Mouse (Mus musculus) intestine, embryonic 14.5 days (tissue): ENCODE measurements at regions not wholly inside any gene's neighbourhood (a gene's known extent, or its start where the extent isn't known, plus 50 kb on each side); places are given as distances from the start of the nearest gene placed in this dataset.
A peak's percentile ranks its signal among the peaks of the same experiment; 100 is the strongest.

Experiments used
- ATAC-seq: fragments of 200-750 bp; cut with Nextera tagmentation; replicated peaks from 2 replicates; pipeline ENCODE4 v1.8.0; 2017; ENCODE audit warnings: low read depth, moderate number of reproducible peaks, moderate TSS enrichment, moderate library complexity; ENCODE audit not compliant: low FRiP score, low TSS enrichment
- DNase-seq: peaks from one replicate; pipeline ENCODE4 v3.0.0-alpha.2; 2018; ENCODE audit warnings: low spot score
- H3K27ac ChIP-seq: fragments of 300-500 bp; sonication (generic); 2 replicates; pipeline ENCODE4 v1.5.1; 2014; ENCODE audit warnings: low read depth, mild to moderate bottlenecking, control low read depth
- H3K27me3 ChIP-seq: fragments of 300-500 bp; sonication (generic); replicated peaks from 2 replicates; pipeline ENCODE4 v1.6.1; 2014; ENCODE audit warnings: low read length, control low read depth; ENCODE audit not compliant: control insufficient read depth, insufficient read depth
- H3K36me3 ChIP-seq: fragments of 300-500 bp; sonication (generic); 2 replicates; pipeline ENCODE4 v1.6.1; 2014; ENCODE audit warnings: low read length, control low read depth; ENCODE audit not compliant: control insufficient read depth, insufficient read depth
- H3K4me1 ChIP-seq: fragments of 300-500 bp; sonication (generic); replicated peaks from 2 replicates; pipeline ENCODE4 v1.6.1; 2014; ENCODE audit warnings: low read length, control low read depth, mixed read lengths; ENCODE audit not compliant: control insufficient read depth, insufficient read depth
- H3K4me2 ChIP-seq: fragments of 300-500 bp; sonication (generic); 2 replicates; pipeline ENCODE4 v1.6.1; 2014; ENCODE audit warnings: low read length
- H3K4me3 ChIP-seq: fragments of 300-500 bp; sonication (generic); 2 replicates; pipeline ENCODE4 v1.5.1; 2014; ENCODE audit warnings: low read depth, low read length, control low read depth, mixed read lengths
- H3K9ac ChIP-seq: fragments of 300-500 bp; sonication (generic); 2 replicates; pipeline ENCODE4 v1.6.1; 2014; ENCODE audit warnings: mild to moderate bottlenecking, low read length
- H3K9me3 ChIP-seq: fragments of 300-500 bp; sonication (generic); 2 replicates; pipeline ENCODE4 v1.6.1; 2016; ENCODE audit warnings: low read length, control low read depth; ENCODE audit not compliant: control insufficient read depth
- WGBS: fragments of 180-500 bp; shearing (Covaris S2); extraction: QIAGEN DNeasy Blood & Tissue Kit; methylation state at CpG from one replicate; pipeline ENCODE4 v1.1.7; 2014; 5-methylcytosine and 5-hydroxymethylcytosine counted together

GRCm38 (mm10) chr9:33822574-33823394, 662.9 kb upstream of the Kirrel3 start:
- no peak overlapping the region for H3K4me2 ChIP-seq
- no peaks in the 10 kb centered on the region for H3K36me3 ChIP-seq
- H3K27ac ChIP-seq, result no peak overlapping the region
- DNase-seq (no peak), ATAC-seq (no peak)
- no peak overlapping the region for H3K4me3 ChIP-seq
- H3K4me1 ChIP-seq, result no peaks in the 10 kb centered on the region
- no peaks in the 10 kb centered on the region for H3K27me3 ChIP-seq
- H3K9me3 ChIP-seq, result 0 out of 2 replicates have a peak, but pooled peaks cover 2% of the 10 kb centered on the region
- WGBS, result 65% methylated on average over 9 of the region's 9 CpGs
- H3K9ac ChIP-seq, result no peak overlapping the region

GRCm38 (mm10) chr9:33826116-33826515, 659.6 kb upstream of the Kirrel3 start:
- Histone ChIP-seq H3K4me2 (no peak overlapping the region), H3K27ac (no peak overlapping the region), H3K9ac (no peak overlapping the region), H3K27me3 (no peaks in the 10 kb centered on the region), H3K4me3 (no peak overlapping the region), H3K36me3 (no peaks in the 10 kb centered on the region), H3K4me1 (no peaks in the 10 kb centered on the region), H3K9me3 (no peaks in the 10 kb centered on the region)
- no peak for ATAC-seq
- DNase-seq, result no peak
- 82% methylated on average over 4 of the region's 4 CpGs for WGBS

GRCm38 (mm10) chr9:33827409-33827808, 658.3 kb upstream of the Kirrel3 start:
- ATAC-seq (no peak), DNase-seq (no peak)
- H3K27ac ChIP-seq, result no peak overlapping the region
- no peaks in the 10 kb centered on the region for H3K36me3 ChIP-seq
- no peak overlapping the region for H3K9ac ChIP-seq
- no peaks in the 10 kb centered on the region for H3K27me3 ChIP-seq
- no peaks in the 10 kb centered on the region for H3K9me3 ChIP-seq
- H3K4me3 ChIP-seq, result no peak overlapping the region
- no peaks in the 10 kb centered on the region for H3K4me1 ChIP-seq
- no peak overlapping the region for H3K4me2 ChIP-seq
- WGBS, result 79% methylated on average over 2 of the region's 2 CpGs

GRCm38 (mm10) chr9:33837666-33838380, 647.9 kb upstream of the Kirrel3 start:
- DNase-seq, result no peak
- no peak overlapping the region for H3K27ac ChIP-seq
- H3K4me3 ChIP-seq, result no peak overlapping the region
- no peak overlapping the region for H3K9ac ChIP-seq
- no peaks in the 10 kb centered on the region for H3K36me3 ChIP-seq
- no peak; the same call in 1 of the 2 replicates for ATAC-seq
- H3K4me1 ChIP-seq, result no peaks in the 10 kb centered on the region
- no peak overlapping the region for H3K4me2 ChIP-seq
- H3K27me3 ChIP-seq, result no peaks in the 10 kb centered on the region
- no peaks in the 10 kb centered on the region for H3K9me3 ChIP-seq
- WGBS, result 81% methylated on average over 1 of the region's 1 CpGs

- Histone ChIP-seq H3K4me3 (no peak overlapping the region), H3K4me1 (no peaks in the 10 kb centered on the region)
- WGBS, result 80% methylated on average over 5 of the region's 5 CpGs
Measured at GRCm38 (mm10) chr9:33849623-33850022, 636.1 kb upstream of the Kirrel3 start.

GRCm38 (mm10) chr9:33850024-33850423, 635.7 kb upstream of the Kirrel3 start:
- DNase-seq (no peak), ATAC-seq (no peak)
- Histone ChIP-seq H3K4me2 (no peak overlapping the region), H3K27me3 (no peaks in the 10 kb centered on the region), H3K36me3 (no peaks in the 10 kb centered on the region), H3K9me3 (no peaks in the 10 kb centered on the region), H3K27ac (no peak overlapping the region), H3K9ac (no peak overlapping the region), H3K4me1 (no peaks in the 10 kb centered on the region), H3K4me3 (no peak overlapping the region)
- 79% methylated on average over 7 of the region's 7 CpGs for WGBS

More at GRCm38 (mm10) chr9:33849623-33850022, 636.1 kb upstream of the Kirrel3 start:
- H3K9ac ChIP-seq, result no peak overlapping the region
- no peak overlapping the region for H3K4me2 ChIP-seq
- H3K27ac ChIP-seq, result no peak overlapping the region
- H3K9me3 ChIP-seq, result no peaks in the 10 kb centered on the region
- ATAC-seq (no peak), DNase-seq (no peak)
- no peaks in the 10 kb centered on the region for H3K27me3 ChIP-seq
- no peaks in the 10 kb centered on the region for H3K36me3 ChIP-seq

- no peaks in the 10 kb centered on the region for H3K36me3 ChIP-seq
- H3K4me2 ChIP-seq, result no peak overlapping the region
- ATAC-seq (no peak), DNase-seq (no peak)
- no peak overlapping the region for H3K4me3 ChIP-seq
- H3K4me1 ChIP-seq, result no peaks in the 10 kb centered on the region
- H3K9ac ChIP-seq, result no peak overlapping the region
- no peaks in the 10 kb centered on the region for H3K9me3 ChIP-seq
- no peaks in the 10 kb centered on the region for H3K27me3 ChIP-seq
- no peak overlapping the region for H3K27ac ChIP-seq
Measured at GRCm38 (mm10) chr9:33850993-33851392, 634.7 kb upstream of the Kirrel3 start.

GRCm38 (mm10) chr9:33856169-33856568, 629.5 kb upstream of the Kirrel3 start:
- ATAC-seq, result no peak
- Histone ChIP-seq H3K4me2 (no peak overlapping the region), H3K27ac (no peak overlapping the region), H3K9me3 (no peaks in the 10 kb centered on the region), H3K27me3 (no peaks in the 10 kb centered on the region), H3K4me1 (peaks cover 8% of the 10 kb centered on the region; the same call in 1 of the 2 replicates), H3K9ac (no peak overlapping the region), H3K36me3 (no peaks in the 10 kb centered on the region), H3K4me3 (no peak overlapping the region)
- WGBS, result 42% methylated on average over 2 of the region's 2 CpGs
- peak; percentile 58 for DNase-seq
